Mouse (Mus musculus) gastrocnemius, postnatal 10 days (tissue): ENCODE results near the gene Actr6. TPM values are rescaled to one million over a fixed set of nuclear protein-coding genes. Genes with fewer than 3 reads are reported as not detected.
"Not testable (repeated sequence)": the region's sequence is repeated elsewhere in the genome, so short reads cannot be mapped to it uniquely, and the experiment has no call there.

ENCODE experiments used
- DNase-seq: peaks from one replicate; pipeline ENCODE4 v3.0.0; 2021; ENCODE audit warnings: mixed read lengths
- total RNA-seq, 2 experiments: library from RNA; stranded (reverse); gene quantifications; 2 replicates each; pipeline ENCODE4 v1.2.3; 2021

The Actr6 gene
- total RNA-seq, 2 experiments from 2014 or later: 5.8 to 6.1 TPM

DNA sequence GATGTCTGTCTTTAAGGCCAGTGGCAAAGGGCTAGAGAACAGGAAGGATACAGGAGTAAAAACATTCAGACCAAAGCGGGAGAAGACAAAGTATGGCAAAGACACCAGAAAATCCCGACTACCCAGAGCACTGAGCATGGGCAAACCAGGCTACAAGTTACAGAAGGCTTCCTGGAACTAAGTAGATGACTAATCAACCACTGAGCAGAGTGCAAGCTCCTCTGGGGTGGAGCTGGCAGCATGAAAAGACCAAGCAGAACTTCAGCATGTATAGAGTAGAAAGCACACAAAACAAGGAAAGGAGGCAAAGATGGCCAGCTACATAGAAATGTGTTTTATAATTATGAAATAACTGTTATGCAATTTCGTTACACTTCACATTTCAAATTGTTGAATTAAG is 51.6 kb downstream of the Actr6 start:
- no peak for DNase-seq

DNA sequence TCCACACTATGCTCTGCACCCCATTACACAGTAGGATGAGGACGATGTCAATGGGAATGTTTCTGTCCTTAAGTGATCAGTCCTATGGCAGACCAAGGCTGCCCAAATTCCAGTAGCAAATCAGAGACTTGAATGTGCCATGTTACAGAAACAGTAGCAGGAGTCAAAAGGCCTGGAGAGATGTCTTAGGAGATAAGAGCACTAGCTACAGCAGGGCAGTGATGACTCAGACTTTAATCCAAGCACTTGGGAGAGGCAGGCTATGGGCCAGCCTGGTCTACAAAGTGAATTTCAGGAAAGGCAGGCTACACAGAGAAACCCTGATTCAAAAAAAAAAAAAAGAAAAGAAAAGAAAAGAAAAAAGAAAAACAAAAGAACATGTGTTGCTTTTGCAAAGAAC is 52.6 kb downstream of the Actr6 start:
- DNase-seq: no peak

DNA sequence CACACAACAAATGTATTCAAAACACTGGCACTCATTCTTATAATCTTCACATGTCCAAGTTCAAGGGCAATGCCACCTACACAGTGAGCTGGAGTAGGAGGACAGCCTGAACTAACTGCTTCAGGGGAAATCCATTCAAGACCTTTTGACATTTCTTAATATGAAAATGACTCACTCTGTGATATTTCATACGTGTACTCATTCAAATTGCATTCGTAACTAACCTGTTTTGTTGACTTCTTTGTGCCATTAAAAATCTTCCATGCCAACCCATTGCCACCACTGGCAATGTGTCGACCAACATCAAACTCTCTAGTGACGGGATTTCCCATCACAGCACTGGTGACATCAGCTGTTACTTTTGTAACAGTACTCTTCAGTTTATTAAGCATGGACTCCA is 54.0 kb downstream of the Actr6 start:
- no peak for DNase-seq

DNA sequence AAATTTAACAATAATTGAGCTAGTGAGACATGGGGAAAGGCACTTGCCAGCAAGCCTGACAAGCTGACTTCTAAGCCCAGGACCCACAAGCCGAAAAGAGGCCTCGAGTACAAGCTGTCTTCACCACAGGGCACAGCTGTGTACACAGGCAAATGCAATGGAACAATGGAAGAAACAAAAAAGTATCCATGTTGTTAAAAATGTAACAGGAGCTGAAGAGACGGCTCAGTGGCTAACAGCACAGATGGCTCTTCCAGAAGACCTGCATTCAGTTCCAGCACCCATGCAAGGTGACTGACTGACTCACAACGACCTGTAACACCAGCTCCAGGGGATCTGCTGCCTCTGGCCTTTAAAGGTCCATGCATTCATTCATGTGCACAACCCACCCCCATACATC is 55.5 kb downstream of the Actr6 start:
- no peak for DNase-seq

DNA sequence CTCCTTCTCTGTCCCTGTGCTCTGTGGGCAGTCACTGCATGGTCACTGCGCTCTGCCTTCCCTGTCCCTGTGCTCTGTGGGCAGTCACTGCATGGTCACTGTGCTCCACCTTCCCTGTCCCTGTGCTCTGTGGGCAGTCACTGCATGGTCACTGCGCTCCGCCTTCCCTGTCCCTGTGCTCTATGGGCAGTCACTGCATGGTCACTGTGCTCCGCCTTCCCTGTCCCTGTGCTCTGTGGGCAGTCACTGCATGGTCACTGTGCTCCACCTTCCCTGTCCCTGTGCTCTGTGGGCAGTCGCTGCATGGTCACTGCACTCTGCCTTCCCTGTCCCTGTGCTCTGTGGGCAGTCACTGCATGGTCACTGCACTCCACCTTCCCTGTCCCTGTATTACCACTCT is 61.7 kb downstream of the Actr6 start:
- not testable (repeated sequence) for DNase-seq

DNA sequence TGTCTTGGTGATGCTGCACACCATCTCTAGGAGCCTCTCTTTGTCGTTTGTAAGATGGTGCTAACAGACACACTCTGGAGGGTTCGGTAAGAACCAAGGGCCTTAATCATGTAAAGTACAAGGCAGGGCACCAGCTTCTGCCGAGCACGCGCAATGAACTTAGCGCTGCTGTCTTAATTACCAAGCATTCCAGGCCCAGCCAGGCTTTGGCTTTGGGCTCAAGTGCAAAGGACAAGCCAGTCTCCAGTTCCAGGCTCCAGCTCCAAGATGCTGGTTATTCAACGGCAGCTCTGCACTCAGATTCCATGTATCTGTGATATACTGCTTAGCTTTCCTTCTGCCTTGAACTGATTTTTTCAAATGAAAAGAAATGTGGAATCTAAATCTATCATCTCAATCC is 64.5 kb downstream of the Actr6 start:
- no peak for DNase-seq

DNA sequence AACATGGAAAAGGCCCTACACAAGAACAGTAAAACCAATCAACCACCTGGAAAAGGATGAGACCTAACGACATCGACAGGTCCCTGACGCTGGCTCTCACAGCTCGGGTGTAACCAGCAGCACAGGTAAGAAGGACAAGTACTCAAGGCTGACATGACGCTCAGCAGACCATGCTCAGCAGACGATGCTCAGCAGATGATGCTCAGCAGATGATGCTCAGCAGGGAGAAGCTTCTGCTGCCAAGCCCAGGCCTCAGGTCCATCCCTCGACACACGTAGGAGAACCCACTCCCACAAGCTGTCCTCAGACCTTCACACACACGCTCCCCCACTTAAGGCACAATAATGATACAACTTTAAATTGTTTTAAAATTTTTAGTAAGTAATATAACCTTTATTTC is 66.4 kb downstream of the Actr6 start:
- DNase-seq: no peak

DNA sequence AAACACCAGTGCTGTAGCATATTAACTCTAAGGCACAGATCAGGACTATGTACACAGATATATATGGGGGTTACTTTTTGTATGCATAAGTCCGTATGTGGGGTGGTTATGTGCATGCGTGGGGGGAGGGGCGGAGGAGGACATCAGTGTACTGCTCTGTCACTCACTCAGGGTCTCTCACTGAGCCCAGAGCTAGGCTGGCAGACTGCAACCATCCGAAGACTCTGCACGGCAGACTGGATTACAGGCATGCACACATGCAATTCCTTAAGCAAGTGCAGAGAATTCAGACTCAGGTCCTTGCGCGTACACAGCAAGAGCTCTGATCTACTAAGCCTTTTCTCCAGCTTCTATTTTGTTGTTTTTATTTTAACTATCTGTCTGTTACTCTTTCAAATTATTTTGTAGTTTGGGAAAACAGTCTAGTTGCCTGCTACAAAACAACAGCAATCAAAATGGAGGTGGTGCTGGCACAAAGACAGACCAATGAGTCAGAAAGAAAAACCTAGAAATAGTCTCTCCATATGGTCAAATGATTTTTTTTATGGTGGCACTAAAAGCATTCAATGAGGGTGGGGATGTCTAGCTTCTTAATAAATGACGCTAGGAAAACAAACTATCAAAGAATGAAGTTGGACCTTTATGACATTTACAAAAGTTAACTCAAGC is 67.0 kb downstream of the Actr6 start:
- DNase-seq: no peak

Other genes starting within 250 kb of the Actr6 start
- not detected for gene Nr1h4, start 198.7 kb downstream of the Actr6 start, total RNA-seq
- under 1 TPM; 0.09 to 0.32 TPM for gene Slc17a8, start 111.0 kb downstream of the Actr6 start, total RNA-seq
- 10 to 100 TPM; 11.0 to 13.2 TPM for gene Scyl2, start 46.0 kb downstream of the Actr6 start, total RNA-seq
- 10 to 100 TPM in 1 of 2 experiments, 1 to 10 TPM in 1; 8.9 to 13.6 TPM for gene Uhrf1bp1l, start 12.7 kb upstream of the Actr6 start, total RNA-seq
- gene Anks1b, start 141.2 kb upstream of the Actr6 start, total RNA-seq: 1 to 10 TPM in 1 of 2 experiments, under 1 TPM in 1; 0.82 to 1.6 TPM